Mouse (Mus musculus) heart, postnatal 10 days (tissue): ENCODE results near the gene Slc25a26. TPM values are rescaled to one million over a fixed set of nuclear protein-coding genes. Genes with fewer than 3 reads are reported as not detected.

Experiments used
- DNase-seq, 2 experiments: peaks; one replicate each; pipeline ENCODE4 v3.0.0; 2021
- intact Hi-C: fragments of 180-260 bp; cut with DNase I; formaldehyde crosslinking; loops from one replicate; pipeline ENCODE4 v1.15.1; 2025
- total RNA-seq, 2 experiments: library from RNA; stranded (reverse); gene quantifications; 2 replicates each; pipeline ENCODE4 v1.2.3; 2021

Gene Slc25a26
- total RNA-seq = 10 to 100 TPM; 10.6 to 13.9 TPM

GRCm38 (mm10) chr6:94499897-94500623 is at the start of gene Slc25a26:
Gene Slc25a26 (plus strand): TSS chr6:94500331.
- peak; percentile 89 to 93 for DNase-seq
- intact Hi-C loops = no loop called here

- intact Hi-C loops = loop anchor here (1.0 kb wide), 1 partner anchor 383 kb away; no protein-coding TSS in a partner anchor
- peak; percentile 65 to 78 for DNase-seq
Observed at GRCm38 (mm10) chr6:94464037-94464891, 35.9 kb upstream of the Slc25a26 start.

GRCm38 (mm10) chr6:94466508-94467205 is 33.5 kb upstream of the Slc25a26 start:
- intact Hi-C loops = loop anchor here (5.0 kb wide), 1 partner anchor 709 kb away; no protein-coding TSS in a partner anchor
- DNase-seq = peak in 1 of 2 experiments; percentile 25

GRCm38 (mm10) chr6:94492739-94493138 is 7.4 kb upstream of the Slc25a26 start:
- DNase-seq = no peak
- intact Hi-C loops = no loop called here

- no peak for DNase-seq
- intact Hi-C loops = no loop called here
Observed at GRCm38 (mm10) chr6:94503963-94504362, 3.8 kb downstream of the Slc25a26 start.

GRCm38 (mm10) chr6:94507921-94508320 is 7.8 kb downstream of the Slc25a26 start:
- DNase-seq = no peak
- intact Hi-C loops = no loop called here

GRCm38 (mm10) chr6:94508807-94509206 is 8.7 kb downstream of the Slc25a26 start:
- DNase-seq = no peak
- intact Hi-C loops = no loop called here

GRCm38 (mm10) chr6:94509220-94509619 is 9.1 kb downstream of the Slc25a26 start:
- intact Hi-C loops = no loop called here
- no peak for DNase-seq

- DNase-seq = no peak
- intact Hi-C loops = no loop called here
Observed at GRCm38 (mm10) chr6:94518171-94518570, 18.0 kb downstream of the Slc25a26 start.

GRCm38 (mm10) chr6:94524335-94524734 is 24.2 kb downstream of the Slc25a26 start:
- intact Hi-C loops = loop anchor here (2.0 kb wide), 1 partner anchor 462 kb away; no protein-coding TSS in a partner anchor
- peak; percentile 44 to 63 for DNase-seq

- intact Hi-C loops = no loop called here
- DNase-seq = no peak
Observed at GRCm38 (mm10) chr6:94530756-94531155, 30.6 kb downstream of the Slc25a26 start.

GRCm38 (mm10) chr6:94532086-94532485 is 32.0 kb downstream of the Slc25a26 start:
- no peak for DNase-seq
- intact Hi-C loops = no loop called here

- intact Hi-C loops = no loop called here
- no peak for DNase-seq
Observed at GRCm38 (mm10) chr6:94536478-94536877, 36.3 kb downstream of the Slc25a26 start.

GRCm38 (mm10) chr6:94537652-94538051 is 37.5 kb downstream of the Slc25a26 start:
- intact Hi-C loops = no loop called here
- peak in 1 of 2 experiments; percentile 11 for DNase-seq

GRCm38 (mm10) chr6:94540090-94540489 is 40.0 kb downstream of the Slc25a26 start:
- intact Hi-C loops = loop anchor here (5.0 kb wide), 1 partner anchor 57 kb away; no protein-coding TSS in a partner anchor
- DNase-seq = no peak

- intact Hi-C loops = loop anchor here (1.0 to 5.0 kb wide), 2 partner anchors 57 to 429 kb away; no protein-coding TSS in a partner anchor
- DNase-seq = no peak
Observed at GRCm38 (mm10) chr6:94540615-94541014, 40.5 kb downstream of the Slc25a26 start.

GRCm38 (mm10) chr6:94541133-94541532 is 41.0 kb downstream of the Slc25a26 start:
- intact Hi-C loops = loop anchor here (1.0 to 5.0 kb wide), 2 partner anchors 56 to 428 kb away; no protein-coding TSS in a partner anchor
- DNase-seq = no peak

GRCm38 (mm10) chr6:94541854-94542253 is 41.7 kb downstream of the Slc25a26 start:
- intact Hi-C loops = loop anchor here (1.0 to 5.0 kb wide), 2 partner anchors 55 to 427 kb away; no protein-coding TSS in a partner anchor
- no peak for DNase-seq

GRCm38 (mm10) chr6:94543902-94544840 is 44.0 kb downstream of the Slc25a26 start:
- peak; percentile 70 to 81 for DNase-seq
- intact Hi-C loops = loop anchor here (2.0 to 5.0 kb wide), 3 partner anchors 53 to 443 kb away; no protein-coding TSS in a partner anchor
